Mouse (Mus musculus) thymus, adult 2 months (tissue): ENCODE data around the gene Tnip3. TPM values are rescaled to one million over a fixed set of nuclear protein-coding genes. Genes with fewer than 3 reads are reported as not detected.

Experiments used
- DNase-seq: peaks from one replicate; pipeline ENCODE4 v3.0.0; 2021
- H3K27ac ChIP-seq: fragments of 200-500 bp; 2 replicates; pipeline ENCODE4 v1.5.1; 2012; ENCODE audit warnings: low read length, control low read depth; ENCODE audit not compliant: control insufficient read depth, insufficient read depth
- H3K27me3 ChIP-seq: fragments of 200-500 bp; 2 replicates; pipeline ENCODE4 v1.6.1; 2012; ENCODE audit warnings: mild to moderate bottlenecking, low read length, moderate library complexity, mixed read lengths; ENCODE audit not compliant: control insufficient read depth, insufficient read depth
- H3K36me3 ChIP-seq: fragments of 200-500 bp; 2 replicates; pipeline ENCODE4 v1.6.1; 2012; ENCODE audit warnings: mild to moderate bottlenecking, low read length, moderate library complexity; ENCODE audit not compliant: control insufficient read depth, insufficient read depth
- H3K4me1 ChIP-seq: fragments of 200-500 bp; replicated peaks from 2 replicates; pipeline ENCODE4 v1.6.1; 2012; ENCODE audit warnings: low read length; ENCODE audit not compliant: control insufficient read depth, insufficient read depth
- H3K4me3 ChIP-seq: fragments of 200-500 bp; 2 replicates; pipeline ENCODE4 v1.5.1; 2012; ENCODE audit warnings: mild to moderate bottlenecking, low read length, control low read depth, moderate library complexity; ENCODE audit not compliant: control insufficient read depth, insufficient read depth
- CTCF ChIP-seq: fragments of 200-500 bp; IDR thresholded peaks from 2 replicates; pipeline ENCODE4 v1.5.1; 2012; ENCODE audit warnings: mild to moderate bottlenecking, control low read depth, low read length, moderate library complexity, borderline replicate concordance; ENCODE audit not compliant: control insufficient read depth, poor library complexity, insufficient read depth; ENCODE audit errors: extremely low read depth
- POLR2A ChIP-seq: fragments of 200-500 bp; IDR thresholded peaks from 2 replicates; pipeline ENCODE4 v1.6.1; 2012; ENCODE audit warnings: mild to moderate bottlenecking, low read length, control low read depth, moderate library complexity; ENCODE audit not compliant: control insufficient read depth, poor library complexity, insufficient read depth; ENCODE audit errors: extremely low read depth
- WGBS: fragments of 180-500 bp; shearing (Covaris S2); methylation state at CpG from one replicate; pipeline ENCODE4 v1.1.7; 2018; 5-methylcytosine and 5-hydroxymethylcytosine counted together
- polyA plus RNA-seq: library from polyadenylated mRNA; depleted of rRNA; stranded (reverse); fragments of >200 nt; gene quantifications from 2 replicates; pipeline ENCODE4 v1.2.3, GENCODE M21; 2012

Gene Tnip3
- polyA plus RNA-seq, 1 experiment: 1.8 TPM

- no peaks in the 10 kb centered on the region for H3K4me1 ChIP-seq
- DNase-seq: no peak
- H3K27ac ChIP-seq: no peak overlapping the region
- no peaks in the 10 kb centered on the region for H3K27me3 ChIP-seq
- TF ChIP-seq CTCF (no peak), POLR2A (no peak)
- 57% methylated on average over 3 of the region's 3 CpGs for WGBS
- no peaks in the 10 kb centered on the region for H3K36me3 ChIP-seq
- H3K4me3 ChIP-seq: no peak overlapping the region
Measured at GRCm38 (mm10) chr6:65531232-65531848, 6.2 kb downstream of the Tnip3 start.

GRCm38 (mm10) chr6:65533687-65534086 is 8.6 kb downstream of the Tnip3 start:
- no peak overlapping the region for H3K27ac ChIP-seq
- H3K4me3 ChIP-seq: no peak overlapping the region
- no peaks in the 10 kb centered on the region for H3K4me1 ChIP-seq
- no peak for TF ChIP-seq POLR2A
- no peak for TF ChIP-seq CTCF
- H3K36me3 ChIP-seq: no peaks in the 10 kb centered on the region
- WGBS: 80% methylated on average over 1 of the region's 1 CpGs
- DNase-seq: no peak
- H3K27me3 ChIP-seq: no peaks in the 10 kb centered on the region

- no peak overlapping the region for H3K27ac ChIP-seq
- no peaks in the 10 kb centered on the region for H3K36me3 ChIP-seq
- 85% methylated on average over 5 of the region's 5 CpGs for WGBS
- no peaks in the 10 kb centered on the region for H3K27me3 ChIP-seq
- no peaks in the 10 kb centered on the region for H3K4me1 ChIP-seq
- no peak for DNase-seq
- H3K4me3 ChIP-seq: no peak overlapping the region
- TF ChIP-seq CTCF (no peak), POLR2A (no peak)
Measured at GRCm38 (mm10) chr6:65537327-65537884, 12.3 kb downstream of the Tnip3 start.

- Histone ChIP-seq H3K27ac (no peak overlapping the region), H3K4me3 (no peak overlapping the region), H3K4me1 (no peaks in the 10 kb centered on the region), H3K27me3 (no peaks in the 10 kb centered on the region), H3K36me3 (no peaks in the 10 kb centered on the region)
- DNase-seq: no peak
- WGBS: 60% methylated on average over 9 of the region's 9 CpGs
- TF ChIP-seq CTCF (no peak), POLR2A (no peak)
Measured at GRCm38 (mm10) chr6:65538022-65538652, 13.0 kb downstream of the Tnip3 start.

GRCm38 (mm10) chr6:65538921-65539320 is 13.8 kb downstream of the Tnip3 start:
- Histone ChIP-seq H3K4me3 (no peak overlapping the region), H3K27ac (no peak overlapping the region), H3K4me1 (no peaks in the 10 kb centered on the region), H3K36me3 (no peaks in the 10 kb centered on the region), H3K27me3 (no peaks in the 10 kb centered on the region)
- 82% methylated on average over 3 of the region's 3 CpGs for WGBS
- DNase-seq: no peak
- no peak for TF ChIP-seq POLR2A
- no peak for TF ChIP-seq CTCF

- DNase-seq: no peak
- H3K27me3 ChIP-seq: no peaks in the 10 kb centered on the region
- no peaks in the 10 kb centered on the region for H3K4me1 ChIP-seq
- H3K36me3 ChIP-seq: no peaks in the 10 kb centered on the region
- no peak overlapping the region for H3K27ac ChIP-seq
- no peak overlapping the region for H3K4me3 ChIP-seq
- TF ChIP-seq POLR2A (no peak), CTCF (no peak)
- WGBS: 92% methylated on average over 2 of the region's 2 CpGs
Measured at GRCm38 (mm10) chr6:65540138-65540537, 15.0 kb downstream of the Tnip3 start.

GRCm38 (mm10) chr6:65541094-65541493 is 16.0 kb downstream of the Tnip3 start:
- H3K4me1 ChIP-seq: no peaks in the 10 kb centered on the region
- no peaks in the 10 kb centered on the region for H3K36me3 ChIP-seq
- H3K27me3 ChIP-seq: no peaks in the 10 kb centered on the region
- DNase-seq: no peak
- no peak overlapping the region for H3K27ac ChIP-seq
- H3K4me3 ChIP-seq: no peak overlapping the region
- TF ChIP-seq POLR2A (no peak), CTCF (no peak)
- WGBS: 90% methylated on average over 3 of the region's 3 CpGs
